Mouse (Mus musculus) kidney, embryonic 15.5 days (tissue): ENCODE results near the gene Fzd7. TPM values are rescaled to one million over a fixed set of nuclear protein-coding genes. Genes with fewer than 3 reads are reported as not detected.

Experiments
- ATAC-seq: fragments of 200-750 bp; cut with Nextera tagmentation; replicated peaks from 2 replicates; pipeline ENCODE4 v1.8.0; 2017; ENCODE audit warnings: moderate TSS enrichment; ENCODE audit not compliant: low FRiP score
- H3K27ac ChIP-seq: fragments of 300-500 bp; sonication (generic); 2 replicates; pipeline ENCODE4 v1.5.1; 2015; ENCODE audit warnings: mild to moderate bottlenecking, inconsistent platforms
- H3K27me3 ChIP-seq: fragments of 300-500 bp; sonication (generic); 2 replicates; pipeline ENCODE4 v1.6.1; 2015; ENCODE audit warnings: inconsistent platforms
- H3K36me3 ChIP-seq: fragments of 300-500 bp; sonication (generic); 2 replicates; pipeline ENCODE4 v1.6.1; 2015; ENCODE audit warnings: inconsistent platforms
- H3K4me1 ChIP-seq: fragments of 300-500 bp; sonication (generic); 2 replicates; pipeline ENCODE4 v1.6.1; 2015; ENCODE audit warnings: inconsistent platforms
- H3K4me2 ChIP-seq: fragments of 300-500 bp; sonication (generic); 2 replicates; pipeline ENCODE4 v1.6.1; 2015; ENCODE audit warnings: moderate library complexity, mild to moderate bottlenecking, inconsistent platforms
- H3K4me3 ChIP-seq: fragments of 300-500 bp; sonication (generic); replicated peaks from 2 replicates; pipeline ENCODE4 v1.5.1; 2015; ENCODE audit warnings: mild to moderate bottlenecking, inconsistent platforms
- H3K9ac ChIP-seq: fragments of 300-500 bp; sonication (generic); 2 replicates; pipeline ENCODE4 v1.6.1; 2015; ENCODE audit warnings: mild to moderate bottlenecking, inconsistent platforms
- H3K9me3 ChIP-seq: fragments of 300-500 bp; sonication (generic); replicated peaks from 2 replicates; pipeline ENCODE4 v1.6.1; 2016; ENCODE audit warnings: inconsistent platforms
- WGBS: fragments of 180-500 bp; shearing (Covaris S2); methylation state at CpG from one replicate; pipeline ENCODE4 v1.1.7; 2015; ENCODE audit warnings: mixed read lengths; 5-methylcytosine and 5-hydroxymethylcytosine counted together
- polyA plus RNA-seq: library from polyadenylated mRNA; unstranded; fragments of >200 nt; fragmentation: Nextera tagmentation; extraction: Ambion mirVana; gene quantifications from 2 replicates; pipeline ENCODE4 v1.2.1, GENCODE M21; 2015

The Fzd7 gene
- polyA plus RNA-seq, 1 experiment from 2014 or later, result 19.5 TPM

GRCm38 (mm10) chr1:59448497-59449270, 33.5 kb upstream of the Fzd7 start:
- Histone ChIP-seq H3K27me3 (no peaks in the 10 kb centered on the region), H3K4me2 (peak overlapping the region; percentile 40), H3K27ac (peak overlapping the region; percentile 41; the same call in 1 of the 2 replicates), H3K4me1 (peaks cover 35% of the 10 kb centered on the region), H3K9me3 (no peaks in the 10 kb centered on the region), H3K4me3 (no peak overlapping the region), H3K9ac (no peak overlapping the region), H3K36me3 (no peaks in the 10 kb centered on the region)
- no peak for ATAC-seq
- WGBS, result 52% methylated on average over 11 of the region's 11 CpGs

- H3K27ac ChIP-seq, result peak overlapping the region; percentile 41; the same call in 1 of the 2 replicates
- no peaks in the 10 kb centered on the region for H3K27me3 ChIP-seq
- H3K36me3 ChIP-seq, result no peaks in the 10 kb centered on the region
- H3K4me2 ChIP-seq, result peak overlapping the region; percentile 40
- no peak for ATAC-seq
- H3K4me1 ChIP-seq, result peaks cover 35% of the 10 kb centered on the region
- WGBS, result 7% methylated on average over 11 of the region's 11 CpGs
- no peak overlapping the region for H3K4me3 ChIP-seq
- H3K9ac ChIP-seq, result no peak overlapping the region
- H3K9me3 ChIP-seq, result no peaks in the 10 kb centered on the region
These were observed 32.8 kb upstream of the Fzd7 start for GRCm38 (mm10) chr1:59449423-59449822.

GRCm38 (mm10) chr1:59450896-59451295, 31.3 kb upstream of the Fzd7 start:
- WGBS, result 84% methylated on average over 11 of the region's 11 CpGs
- peak; percentile 52; the same call in 1 of the 2 replicates for ATAC-seq
- no peaks in the 10 kb centered on the region for H3K27me3 ChIP-seq

GRCm38 (mm10) chr1:59451584-59451983, 30.6 kb upstream of the Fzd7 start:
- Histone ChIP-seq H3K9me3 (no peaks in the 10 kb centered on the region), H3K4me2 (no peak overlapping the region), H3K27ac (no peak overlapping the region), H3K27me3 (no peaks in the 10 kb centered on the region), H3K36me3 (no peaks in the 10 kb centered on the region), H3K4me1 (peaks cover 35% of the 10 kb centered on the region), H3K4me3 (no peak overlapping the region), H3K9ac (no peak overlapping the region)
- 29% methylated on average over 9 of the region's 9 CpGs for WGBS
- no peak for ATAC-seq

More at GRCm38 (mm10) chr1:59450896-59451295, 31.3 kb upstream of the Fzd7 start:
- H3K4me3 ChIP-seq, result no peak overlapping the region
- no peak overlapping the region for H3K27ac ChIP-seq
- no peak overlapping the region for H3K4me2 ChIP-seq
- no peaks in the 10 kb centered on the region for H3K9me3 ChIP-seq
- H3K9ac ChIP-seq, result no peak overlapping the region
- H3K4me1 ChIP-seq, result peaks cover 35% of the 10 kb centered on the region
- H3K36me3 ChIP-seq, result no peaks in the 10 kb centered on the region

DNA sequence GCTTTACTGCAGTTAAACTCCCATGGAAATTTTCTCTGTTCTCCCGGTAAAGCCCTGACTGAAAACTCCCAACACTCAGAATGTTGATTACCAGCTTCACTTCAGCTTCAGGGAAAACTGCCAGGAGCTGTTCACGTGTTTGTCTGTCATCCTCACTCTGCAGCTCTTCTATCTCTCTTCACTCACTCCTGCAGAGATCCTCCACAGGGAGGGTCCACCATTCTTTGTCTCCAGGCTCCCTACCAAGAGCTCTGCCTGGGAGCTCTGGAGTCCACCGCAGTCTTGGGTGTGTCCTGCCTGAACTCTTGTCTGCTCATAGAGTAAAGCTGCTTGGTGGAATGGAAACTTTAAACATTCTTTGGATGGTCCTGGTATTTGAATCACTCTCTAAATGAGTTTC, 25.4 kb upstream of the Fzd7 start:
- H3K4me3 ChIP-seq, result no peak overlapping the region
- no peak overlapping the region for H3K9ac ChIP-seq
- H3K27ac ChIP-seq, result no peak overlapping the region
- H3K36me3 ChIP-seq, result no peaks in the 10 kb centered on the region
- no peaks in the 10 kb centered on the region for H3K27me3 ChIP-seq
- peaks cover 10% of the 10 kb centered on the region for H3K4me1 ChIP-seq
- no peaks in the 10 kb centered on the region for H3K9me3 ChIP-seq
- H3K4me2 ChIP-seq, result no peak overlapping the region
- 51% methylated on average over 3 of the region's 3 CpGs for WGBS
- no peak for ATAC-seq

GRCm38 (mm10) chr1:59457873-59458272, 24.4 kb upstream of the Fzd7 start:
- H3K27ac ChIP-seq, result no peak overlapping the region
- H3K9me3 ChIP-seq, result no peaks in the 10 kb centered on the region
- WGBS, result 56% methylated on average over 4 of the region's 4 CpGs
- H3K9ac ChIP-seq, result no peak overlapping the region
- no peaks in the 10 kb centered on the region for H3K27me3 ChIP-seq
- ATAC-seq, result no peak
- no peaks in the 10 kb centered on the region for H3K36me3 ChIP-seq
- no peak overlapping the region for H3K4me2 ChIP-seq
- H3K4me3 ChIP-seq, result no peak overlapping the region
- peaks cover 9% of the 10 kb centered on the region for H3K4me1 ChIP-seq

DNA sequence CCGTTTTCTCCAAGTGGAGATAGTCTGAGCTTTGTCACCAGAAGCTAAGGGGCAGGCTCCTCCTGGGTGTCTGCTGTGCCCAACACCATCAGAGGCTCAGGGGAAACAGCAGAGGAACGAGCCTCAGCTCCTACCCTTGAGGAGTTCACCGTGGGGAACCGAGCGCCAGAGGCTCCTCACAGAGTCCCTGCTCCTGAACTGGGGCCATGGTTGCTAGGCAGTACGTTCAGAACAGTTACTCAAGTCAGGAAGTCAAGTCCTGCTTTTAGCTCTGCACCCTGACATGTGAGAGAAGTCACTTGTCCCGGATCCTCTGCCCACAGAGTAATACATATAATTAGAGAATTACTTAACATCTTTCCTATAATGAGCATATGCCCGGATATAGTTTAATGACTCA, 23.3 kb upstream of the Fzd7 start:
- 32% methylated on average over 8 of the region's 8 CpGs for WGBS
- no peaks in the 10 kb centered on the region for H3K9me3 ChIP-seq
- H3K4me1 ChIP-seq, result peaks cover 9% of the 10 kb centered on the region
- H3K9ac ChIP-seq, result no peak overlapping the region
- H3K4me2 ChIP-seq, result no peak overlapping the region
- H3K27ac ChIP-seq, result no peak overlapping the region
- H3K36me3 ChIP-seq, result no peaks in the 10 kb centered on the region
- no peak overlapping the region for H3K4me3 ChIP-seq
- no peak for ATAC-seq
- no peaks in the 10 kb centered on the region for H3K27me3 ChIP-seq

DNA sequence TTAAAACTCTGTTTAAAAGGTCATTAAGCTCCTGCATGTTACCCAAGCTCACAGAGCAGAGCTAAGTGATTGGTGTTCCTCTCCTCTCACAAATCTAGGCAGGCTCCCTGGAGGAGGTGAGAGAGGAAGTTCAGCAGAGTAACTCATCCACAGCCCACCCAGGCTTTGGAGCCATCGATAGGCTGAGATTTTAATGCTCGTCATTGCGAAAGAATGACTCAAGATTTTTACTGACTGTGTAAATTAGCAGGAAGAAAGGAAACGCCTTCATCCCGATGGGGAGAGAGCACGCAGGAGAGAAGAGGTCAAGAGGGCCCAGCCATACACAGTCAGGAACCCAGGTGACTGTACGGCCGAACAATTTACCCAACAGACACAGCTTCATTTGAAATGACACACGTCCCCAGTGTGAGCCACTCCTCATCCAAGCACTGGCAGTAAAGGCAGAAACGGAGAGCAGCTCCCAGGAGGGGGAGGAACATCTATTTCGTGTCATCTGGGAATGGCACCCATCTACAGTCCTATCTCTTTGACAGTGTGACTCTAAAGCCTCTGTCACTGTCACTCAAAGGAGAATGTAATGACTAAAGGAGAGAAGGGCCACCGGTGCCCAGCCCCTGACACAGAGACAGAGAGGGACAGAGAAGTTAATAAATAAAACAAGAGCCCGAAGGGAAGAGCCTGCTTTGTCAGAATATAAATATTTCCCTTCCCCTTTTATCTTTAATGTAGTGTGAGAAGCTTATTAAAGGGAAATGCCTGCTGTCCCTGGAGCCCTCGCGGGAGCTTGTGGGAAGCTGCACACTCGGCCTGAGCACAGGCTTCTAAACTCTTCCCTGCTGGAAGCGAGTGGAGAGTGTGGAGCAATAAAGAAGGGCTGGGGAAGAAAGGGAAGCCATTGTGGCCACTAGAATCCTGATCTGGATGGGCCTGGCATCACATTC, 17.3 kb upstream of the Fzd7 start:
- H3K4me2 ChIP-seq, result no peak overlapping the region
- no peaks in the 10 kb centered on the region for H3K9me3 ChIP-seq
- H3K4me1 ChIP-seq, result peaks cover 12% of the 10 kb centered on the region
- peak overlapping the region; percentile 60 for H3K27ac ChIP-seq
- H3K27me3 ChIP-seq, result no peaks in the 10 kb centered on the region; the same call in 1 of the 2 replicates
- H3K36me3 ChIP-seq, result no peaks in the 10 kb centered on the region
- no peak for ATAC-seq
- H3K4me3 ChIP-seq, result no peak overlapping the region
- no peak overlapping the region for H3K9ac ChIP-seq
- WGBS, result 37% methylated on average over 17 of the region's 17 CpGs

GRCm38 (mm10) chr1:59465640-59466008, 16.6 kb upstream of the Fzd7 start:
- Histone ChIP-seq H3K9ac (no peak overlapping the region), H3K9me3 (no peaks in the 10 kb centered on the region), H3K27ac (peak overlapping the region; percentile 60; the same call in 1 of the 2 replicates), H3K27me3 (no peaks in the 10 kb centered on the region; the same call in 1 of the 2 replicates), H3K4me1 (peaks cover 18% of the 10 kb centered on the region), H3K4me2 (no peak overlapping the region), H3K36me3 (no peaks in the 10 kb centered on the region), H3K4me3 (no peak overlapping the region)
- no peak for ATAC-seq
- 77% methylated on average over 9 of the region's 9 CpGs for WGBS

DNA sequence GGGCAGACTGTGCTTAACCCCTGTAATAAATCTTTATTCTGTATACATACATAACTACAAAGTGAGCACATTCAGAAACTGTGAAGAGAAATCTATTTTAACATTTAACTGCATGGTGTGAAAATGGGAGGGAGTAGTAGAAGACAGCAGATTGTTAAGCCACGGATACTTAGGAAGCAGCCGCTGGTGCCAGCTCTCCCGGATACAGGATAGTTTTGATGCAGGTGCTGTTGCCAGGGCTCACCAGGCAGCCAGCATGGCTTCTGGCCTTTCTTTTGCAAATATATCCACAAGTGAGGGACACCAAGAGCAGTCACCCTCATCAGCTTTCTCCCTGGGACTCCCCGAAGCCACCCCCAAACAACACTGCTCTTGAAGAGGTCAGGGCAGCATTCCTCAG, 13.1 kb upstream of the Fzd7 start:
- Histone ChIP-seq H3K9me3 (no peaks in the 10 kb centered on the region), H3K9ac (no peak overlapping the region), H3K4me2 (no peak overlapping the region), H3K27me3 (no peaks in the 10 kb centered on the region; the same call in 1 of the 2 replicates), H3K4me3 (no peak overlapping the region), H3K27ac (no peak overlapping the region), H3K36me3 (no peaks in the 10 kb centered on the region), H3K4me1 (peaks cover 42% of the 10 kb centered on the region)
- WGBS, result 49% methylated on average over 4 of the region's 4 CpGs
- ATAC-seq, result no peak

DNA sequence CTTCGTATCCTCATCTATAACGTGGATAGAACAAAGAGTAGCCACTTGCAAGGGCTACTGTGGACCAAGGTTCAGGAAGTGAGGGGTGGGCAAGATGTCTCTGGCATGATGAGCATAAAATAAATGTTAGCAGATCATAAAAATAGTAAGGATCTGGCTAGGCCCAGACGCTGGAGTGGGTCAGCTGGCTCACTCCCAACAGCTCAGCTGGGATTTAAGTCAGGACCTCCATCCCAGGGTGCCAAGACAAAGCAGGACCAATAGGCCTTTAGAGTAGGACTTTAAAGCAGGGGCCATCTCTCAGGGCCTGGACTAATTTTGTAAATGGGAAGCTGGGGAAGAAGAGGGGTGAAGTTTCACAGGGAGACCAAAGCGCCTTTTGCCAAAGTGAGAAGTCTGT, 11.5 kb upstream of the Fzd7 start:
- Histone ChIP-seq H3K27ac (no peak overlapping the region), H3K9me3 (no peaks in the 10 kb centered on the region), H3K4me1 (peaks cover 33% of the 10 kb centered on the region), H3K4me3 (no peak overlapping the region), H3K27me3 (no peaks in the 10 kb centered on the region; the same call in 1 of the 2 replicates), H3K9ac (no peak overlapping the region), H3K4me2 (no peak overlapping the region), H3K36me3 (no peaks in the 10 kb centered on the region)
- ATAC-seq, result no peak
- WGBS, result 53% methylated on average over 4 of the region's 4 CpGs
